Mouse (Mus musculus) thymus, postnatal 10 days (tissue): ENCODE measurements around the gene Trp53.
"Not testable (repeated sequence)": the region's sequence is repeated elsewhere in the genome, so short reads cannot be mapped to it uniquely, and the experiment has no call there.

Source experiments
- DNase-seq, 2 experiments: peaks; one replicate each; pipeline ENCODE4 v3.0.0; 2021; ENCODE audit warnings: low spot score in 2 of 2

Trp53 gene

DNA sequence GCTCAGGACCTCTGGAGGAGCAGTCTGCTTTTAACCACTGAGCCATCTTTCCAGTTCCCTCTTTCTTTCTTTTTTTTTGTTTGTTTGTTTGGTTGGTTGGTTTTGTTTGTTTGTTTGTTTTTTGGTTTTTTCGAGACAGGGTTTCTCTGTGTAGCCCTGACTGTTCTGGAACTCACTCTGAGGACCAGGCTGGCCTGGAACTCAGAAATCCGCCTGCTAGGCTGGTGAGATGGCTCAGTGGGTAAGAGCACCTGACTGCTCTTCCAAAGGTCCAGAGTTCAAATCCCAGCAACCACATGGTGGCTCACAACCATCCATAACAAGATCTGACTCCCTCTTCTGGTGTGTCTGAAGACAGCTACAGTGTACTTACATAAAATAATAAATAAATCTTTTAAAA lies 44.2 kb downstream of the Trp53 start:
- DNase-seq, result not testable (repeated sequence)

GRCm38 (mm10) chr11:69628286-69628685 lies 48.1 kb downstream of the Trp53 start:
- DNase-seq, result peak; percentile 31 to 74

GRCm38 (mm10) chr11:69629802-69630201 lies 49.6 kb downstream of the Trp53 start:
- DNase-seq, result no peak

- DNase-seq, result peak; percentile 99 to 100
These were observed 52.3 kb downstream of the Trp53 start, which contains the start of gene Fxr2 for GRCm38 (mm10) chr11:69632284-69633089. Gene Fxr2, plus strand, starts transcription at chr11:69632990.

- no peak for DNase-seq
These were observed 53.1 kb downstream of the Trp53 start for GRCm38 (mm10) chr11:69633128-69633866.

DNA sequence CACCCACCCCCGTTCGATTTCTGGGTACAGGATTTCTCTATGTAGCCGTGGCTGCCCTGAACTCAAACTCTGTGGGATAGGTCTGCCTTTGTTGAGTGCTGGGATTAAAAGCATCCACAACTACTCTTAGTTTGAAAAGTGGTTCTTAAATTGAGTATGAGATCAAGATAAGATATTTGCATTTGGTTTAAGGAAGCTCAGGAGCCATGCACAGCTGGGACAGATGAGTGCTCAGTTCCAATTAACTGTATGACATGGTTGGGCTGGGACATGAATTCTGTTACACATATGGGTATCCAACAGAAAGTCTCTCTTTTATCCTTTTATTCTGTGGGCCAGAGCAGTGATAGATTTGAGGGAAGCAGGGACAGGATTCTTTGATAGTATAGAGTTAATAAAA lies 55.3 kb downstream of the Trp53 start:
- DNase-seq, result no peak
